Mouse (Mus musculus) kidney, adult 2 months (tissue): ENCODE measurements around the gene Sdr39u1. TPM values are rescaled to one million over a fixed set of nuclear protein-coding genes. Genes with fewer than 3 reads are reported as not detected.

Experiments
- DNase-seq: peaks from one replicate; pipeline ENCODE4 v3.0.0; 2021
- H3K27ac ChIP-seq: fragments of 200-500 bp; 2 replicates; pipeline ENCODE4 v1.5.1; 2012; ENCODE audit warnings: low read depth, low read length, control low read depth, inconsistent platforms; ENCODE audit not compliant: insufficient read depth
- H3K27me3 ChIP-seq: fragments of 200-500 bp; replicated peaks from 2 replicates; pipeline ENCODE4 v1.6.1; 2012; ENCODE audit warnings: mild to moderate bottlenecking, moderate library complexity, low read length, inconsistent platforms; ENCODE audit not compliant: control insufficient read depth, insufficient read depth
- H3K36me3 ChIP-seq: fragments of 200-500 bp; 2 replicates; pipeline ENCODE4 v1.6.1; 2012; ENCODE audit warnings: mild to moderate bottlenecking, moderate library complexity, low read length, inconsistent platforms; ENCODE audit not compliant: control insufficient read depth, insufficient read depth
- H3K4me1 ChIP-seq: fragments of 200-500 bp; 2 replicates; pipeline ENCODE4 v1.6.1; 2011; ENCODE audit warnings: low read length; ENCODE audit not compliant: control insufficient read depth, insufficient read depth
- H3K4me3 ChIP-seq: fragments of 200-500 bp; 2 replicates; pipeline ENCODE4 v1.5.1; 2011; ENCODE audit warnings: mild to moderate bottlenecking, low read depth, low read length, control low read depth; ENCODE audit not compliant: insufficient read depth
- CTCF ChIP-seq: fragments of 200-500 bp; conservative IDR thresholded peaks from 2 replicates; pipeline ENCODE4 v1.5.1; 2011; ENCODE audit warnings: low read depth, mild to moderate bottlenecking, control low read depth, low read length, moderate library complexity, mixed read lengths; ENCODE audit not compliant: insufficient read depth, insufficient read length
- POLR2A ChIP-seq: fragments of 200-500 bp; IDR thresholded peaks from one replicate; pipeline ENCODE4 v1.6.1; 2011; ENCODE audit warnings: low read depth, low read length, control low read depth
- WGBS: fragments of 180-500 bp; shearing (Covaris S2); methylation state at CpG from one replicate; pipeline ENCODE4 v1.1.7; 2018; 5-methylcytosine and 5-hydroxymethylcytosine counted together
- polyA plus RNA-seq: library from polyadenylated mRNA; depleted of rRNA; stranded (reverse); fragments of >200 nt; gene quantifications from 2 replicates; pipeline ENCODE4 v1.2.3, GENCODE M21; 2012

Gene Sdr39u1
- polyA plus RNA-seq, 1 experiment, result 132 TPM

- Histone ChIP-seq H3K4me1 (peaks cover 10% of the 10 kb centered on the region), H3K27ac (peak overlapping the region; percentile 80), H3K27me3 (no peaks in the 10 kb centered on the region), H3K36me3 (no peaks in the 10 kb centered on the region; the same call in 1 of the 2 replicates), H3K4me3 (peak overlapping the region; percentile 74)
- no peak for DNase-seq
- TF ChIP-seq CTCF, result no peak
- no peak for TF ChIP-seq POLR2A
- WGBS, result 4% methylated on average over 12 of the region's 12 CpGs
Observed at GRCm38 (mm10) chr14:55900414-55900755, 292 bp upstream of the Sdr39u1 start.

GRCm38 (mm10) chr14:55898947-55899346 lies 1.1 kb downstream of the Sdr39u1 start:
- TF ChIP-seq POLR2A (no peak), CTCF (no peak)
- peaks cover 5% of the 10 kb centered on the region; the same call in 1 of the 2 replicates for H3K36me3 ChIP-seq
- 93% methylated on average over 7 of the region's 7 CpGs for WGBS
- H3K27me3 ChIP-seq, result no peaks in the 10 kb centered on the region
- DNase-seq, result no peak
- peaks cover 10% of the 10 kb centered on the region for H3K4me1 ChIP-seq
- H3K27ac ChIP-seq, result no peak overlapping the region
- H3K4me3 ChIP-seq, result no peak overlapping the region

- no peaks in the 10 kb centered on the region for H3K27me3 ChIP-seq
- 81% methylated on average over 12 of the region's 12 CpGs for WGBS
- DNase-seq, result peak; percentile 63
Observed at GRCm38 (mm10) chr14:55897671-55898070, 2.4 kb downstream of the Sdr39u1 start.

GRCm38 (mm10) chr14:55886571-55887382 lies 13.3 kb downstream of the Sdr39u1 start:
- DNase-seq, result no peak
- Histone ChIP-seq H3K27me3 (no peaks in the 10 kb centered on the region), H3K4me1 (peaks cover 8% of the 10 kb centered on the region; the same call in 1 of the 2 replicates), H3K36me3 (peaks cover 4% of the 10 kb centered on the region), H3K4me3 (no peak overlapping the region), H3K27ac (no peak overlapping the region)
- WGBS, result 68% methylated on average over 24 of the region's 24 CpGs
- no peak for TF ChIP-seq CTCF

More at GRCm38 (mm10) chr14:55897671-55898070, 2.4 kb downstream of the Sdr39u1 start:
- peaks cover 10% of the 10 kb centered on the region for H3K4me1 ChIP-seq
- H3K27ac ChIP-seq, result no peak overlapping the region
- no peak overlapping the region for H3K4me3 ChIP-seq
- TF ChIP-seq CTCF, result no peak
- peaks cover 5% of the 10 kb centered on the region; the same call in 1 of the 2 replicates for H3K36me3 ChIP-seq

GRCm38 (mm10) chr14:55885791-55886271 lies 14.3 kb downstream of the Sdr39u1 start:
- TF ChIP-seq CTCF, result no peak
- no peak for TF ChIP-seq POLR2A
- Histone ChIP-seq H3K4me3 (peak overlapping the region; percentile 80), H3K27ac (peak overlapping the region; percentile 70), H3K4me1 (peaks cover 10% of the 10 kb centered on the region; the same call in 1 of the 2 replicates), H3K36me3 (peaks cover 4% of the 10 kb centered on the region), H3K27me3 (no peaks in the 10 kb centered on the region)
- DNase-seq, result peak; percentile 77
- WGBS, result 3% methylated on average over 16 of the region's 16 CpGs

- Histone ChIP-seq H3K4me3 (peak overlapping the region; percentile 80), H3K4me1 (peaks cover 10% of the 10 kb centered on the region; the same call in 1 of the 2 replicates), H3K27ac (peak overlapping the region; percentile 70), H3K27me3 (no peaks in the 10 kb centered on the region), H3K36me3 (peaks cover 4% of the 10 kb centered on the region)
- under 1% methylated on average over 29 of the region's 30 CpGs for WGBS
- DNase-seq, result peak; percentile 28
- TF ChIP-seq CTCF, result no peak
- TF ChIP-seq POLR2A, result no peak
Observed at GRCm38 (mm10) chr14:55885114-55885790, 14.8 kb downstream of the Sdr39u1 start.

GRCm38 (mm10) chr14:55884713-55885113 lies 15.4 kb downstream of the Sdr39u1 start, which contains the start of gene Khnyn:
Khnyn (plus strand) TSS chr14:55884947.
- WGBS, result under 1% methylated on average over 30 of the region's 30 CpGs
- H3K4me1 ChIP-seq, result peaks cover 10% of the 10 kb centered on the region; the same call in 1 of the 2 replicates
- peak within 1 kb of the TSS; percentile 80 for H3K4me3 ChIP-seq
- H3K27me3 ChIP-seq, result no peaks in the 10 kb centered on the region
- peak within 1 kb of the TSS; percentile 70 for H3K27ac ChIP-seq
- TF ChIP-seq POLR2A, result peak; percentile 77
- TF ChIP-seq CTCF, result no peak
- H3K36me3 ChIP-seq, result peaks cover 1% of the 10 kb centered on the region; the same call in 1 of the 2 replicates
- DNase-seq, result peak; percentile 97
